Mouse (Mus musculus): ENCODE results near the gene Wnt1. TPM values are rescaled to one million over a fixed set of nuclear protein-coding genes. Genes with fewer than 3 reads are reported as not detected.

The Wnt1 gene
- under 1 TPM; 0.01 to 0.04 TPM for polyA plus RNA-seq (2012; fragmentation: generic; extraction: Trizol)

GRCm38 (mm10) chr15:98789661-98790535 is at the start of gene Wnt1:
TSS of gene Wnt1 (plus strand) at chr15:98789857.

GRCm38 (mm10) chr15:98762670-98763529 is 26.8 kb upstream of the Wnt1 start, which contains the start of gene Arf3:
TSS of gene Arf3 (minus strand) at chr15:98763214.

DNA sequence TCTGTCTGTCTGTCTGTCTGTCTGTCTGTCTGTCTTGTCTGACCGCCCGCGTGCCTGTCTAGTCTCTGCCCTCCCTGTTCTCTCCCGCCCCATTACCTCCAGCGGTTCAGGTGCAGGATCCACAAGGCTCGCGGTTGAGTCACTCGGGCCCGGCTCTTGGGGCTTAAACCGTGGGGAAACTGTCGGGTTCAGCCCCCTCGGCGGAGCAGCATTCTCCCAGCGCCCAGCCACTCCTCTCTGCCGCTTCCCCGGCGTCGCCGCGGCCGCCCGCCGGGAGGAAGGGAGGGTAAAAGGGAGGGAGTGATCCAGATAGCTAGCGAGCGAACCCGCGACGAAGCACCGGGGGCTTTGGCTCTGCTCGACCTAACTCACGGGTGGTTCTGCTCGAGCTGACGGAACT is 11.9 kb upstream of the Wnt1 start, which contains the start of gene Wnt10b:
Gene Wnt10b, minus strand, starts transcription at position 389 of the 400 bp plus-strand sequence.

DNA sequence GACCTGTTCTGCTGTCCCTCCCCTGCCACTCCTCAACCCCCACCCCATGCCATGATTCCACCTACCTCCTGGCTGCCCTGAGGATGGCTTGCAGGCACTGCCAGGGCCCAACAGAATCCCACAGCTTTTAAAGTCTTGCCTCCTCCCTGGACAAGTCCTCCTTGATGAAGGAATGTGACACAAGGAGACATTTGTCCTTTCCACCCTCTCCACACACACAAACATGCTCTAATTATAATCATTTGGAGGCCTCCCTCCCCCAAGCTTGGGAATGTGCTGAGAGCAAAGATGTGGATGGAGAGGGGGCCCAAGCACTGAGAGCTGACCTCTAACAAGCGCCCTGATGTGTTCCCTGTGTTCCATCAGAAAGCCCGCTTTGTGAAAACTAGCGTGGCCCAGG is 19.7 kb downstream of the Wnt1 start, which contains the start of gene Ddn:
Gene Ddn, minus strand, starts transcription at position 101 of the 400 bp plus-strand sequence.

GRCm38 (mm10) chr15:98830736-98831683 is 41.4 kb downstream of the Wnt1 start, which contains the start of gene Prkag1:
TSS of gene Prkag1 (minus strand) at chr15:98831521.

Other genes starting within 250 kb of the Wnt1 start
- gene Ccnt1, start 218.9 kb upstream of the Wnt1 start, polyA plus RNA-seq (2012; fragmentation: generic; extraction: Trizol), result 10 to 100 TPM in 1 of 2 experiments, 1 to 10 TPM in 1; 2.5 to 12.9 TPM
- gene 4930415O20Rik, start 218.9 kb upstream of the Wnt1 start, polyA plus RNA-seq (2012; fragmentation: generic; extraction: Trizol), result under 1 TPM in 1 of 2 experiments, not detected in 1; 0.20 TPM
- gene Adcy6, start 179.8 kb upstream of the Wnt1 start, polyA plus RNA-seq (2012; fragmentation: generic; extraction: Trizol), result 10 to 100 TPM in 1 of 2 experiments, 1 to 10 TPM in 1; 7.2 to 50.2 TPM
- 100 to 1,000 TPM in 1 of 2 experiments, 10 to 100 TPM in 1; 85.9 to 108 TPM for gene Cacnb3, start 159.0 kb upstream of the Wnt1 start, polyA plus RNA-seq (2012; fragmentation: generic; extraction: Trizol)
- 10 to 100 TPM; 22.9 to 83.0 TPM for gene Ddx23, start 127.0 kb upstream of the Wnt1 start, polyA plus RNA-seq (2012; fragmentation: generic; extraction: Trizol)
- gene Rnd1, start 112.4 kb upstream of the Wnt1 start, polyA plus RNA-seq (2012; fragmentation: generic; extraction: Trizol), result 10 to 100 TPM in 1 of 2 experiments, 1 to 10 TPM in 1; 9.0 to 10.5 TPM
- gene Ccdc65, start 81.7 kb upstream of the Wnt1 start, polyA plus RNA-seq (2012; fragmentation: generic; extraction: Trizol), result 1 to 10 TPM in 1 of 2 experiments, under 1 TPM in 1; 0.59 to 4.3 TPM
- gene Fkbp11, start 61.7 kb upstream of the Wnt1 start, polyA plus RNA-seq (2012; fragmentation: generic; extraction: Trizol), result 100 to 1,000 TPM; 121 to 127 TPM
- gene Arf3, start 26.6 kb upstream of the Wnt1 start, polyA plus RNA-seq (2012; fragmentation: generic; extraction: Trizol), result 100 to 1,000 TPM in 1 of 2 experiments, 10 to 100 TPM in 1; 39.1 to 104 TPM
- gene Wnt10b, start 11.7 kb upstream of the Wnt1 start, polyA plus RNA-seq (2012; fragmentation: generic; extraction: Trizol), result 1 to 10 TPM in 1 of 2 experiments, under 1 TPM in 1; 0.04 to 1.3 TPM
- under 1 TPM; 0.01 to 0.15 TPM for gene Ddn, start 19.6 kb downstream of the Wnt1 start, polyA plus RNA-seq (2012; fragmentation: generic; extraction: Trizol)
- 100 to 1,000 TPM in 1 of 2 experiments, 10 to 100 TPM in 1; 90.5 to 115 TPM for gene Prkag1, start 41.7 kb downstream of the Wnt1 start, polyA plus RNA-seq (2012; fragmentation: generic; extraction: Trizol)
- 10 to 100 TPM in 1 of 2 experiments, 1 to 10 TPM in 1; 1.5 to 24.2 TPM for gene Kmt2d, start 81.3 kb downstream of the Wnt1 start, polyA plus RNA-seq (2012; fragmentation: generic; extraction: Trizol)
- 1 to 10 TPM; 6.0 to 7.9 TPM for gene Rhebl1, start 104.7 kb downstream of the Wnt1 start, polyA plus RNA-seq (2012; fragmentation: generic; extraction: Trizol)
- gene Dhh, start 108.7 kb downstream of the Wnt1 start, polyA plus RNA-seq (2012; fragmentation: generic; extraction: Trizol), result under 1 TPM in 1 of 2 experiments, not detected in 1; 0.04 TPM
- gene Lmbr1l, start 128.4 kb downstream of the Wnt1 start, polyA plus RNA-seq (2012; fragmentation: generic; extraction: Trizol), result 10 to 100 TPM in 1 of 2 experiments, 1 to 10 TPM in 1; 6.6 to 38.9 TPM
- gene Tuba1b, start 144.7 kb downstream of the Wnt1 start, polyA plus RNA-seq (2012; fragmentation: generic; extraction: Trizol), result 1,000 to 10,000 TPM; 2,359 to 4,763 TPM
- under 1 TPM in 1 of 2 experiments, not detected in 1; 0.13 TPM for gene Gm49450, start 163.7 kb downstream of the Wnt1 start, polyA plus RNA-seq (2012; fragmentation: generic; extraction: Trizol)
- 1,000 to 10,000 TPM; 1,679 to 1,913 TPM for gene Tuba1a, start 163.8 kb downstream of the Wnt1 start, polyA plus RNA-seq (2012; fragmentation: generic; extraction: Trizol)
- 100 to 1,000 TPM; 620 to 688 TPM for gene Tuba1c, start 240.0 kb downstream of the Wnt1 start, polyA plus RNA-seq (2012; fragmentation: generic; extraction: Trizol)

All from C3H10T1/2 (cell line).